Mouse (Mus musculus) urinary bladder, postnatal 4 days (tissue): ENCODE measurements around the gene Rab3gap2.

Experiments
- DNase-seq, 2 experiments: peaks; one replicate each; pipeline ENCODE4 v3.0.0; 2021 to 2022; ENCODE audit warnings: low spot score in 2 of 2

The Rab3gap2 gene

GRCm38 (mm10) chr1:185226889-185227288, 23.0 kb downstream of the Rab3gap2 start:
- no peak for DNase-seq

- no peak for DNase-seq
Measured at GRCm38 (mm10) chr1:185227766-185228165, 23.8 kb downstream of the Rab3gap2 start.

- DNase-seq: no peak
Measured at GRCm38 (mm10) chr1:185229406-185230201, 25.7 kb downstream of the Rab3gap2 start.

GRCm38 (mm10) chr1:185235837-185236236, 31.9 kb downstream of the Rab3gap2 start:
- no peak for DNase-seq

GRCm38 (mm10) chr1:185236530-185236929, 32.6 kb downstream of the Rab3gap2 start:
- DNase-seq: no peak

GRCm38 (mm10) chr1:185243013-185243412, 39.1 kb downstream of the Rab3gap2 start:
- peak in 1 of 2 experiments; percentile 8 for DNase-seq

- peak in 1 of 2 experiments; percentile 7 for DNase-seq
Measured at GRCm38 (mm10) chr1:185245456-185245855, 41.5 kb downstream of the Rab3gap2 start.

GRCm38 (mm10) chr1:185247429-185248085, 43.6 kb downstream of the Rab3gap2 start:
- peak in 1 of 2 experiments; percentile 16 for DNase-seq

- DNase-seq: peak in 1 of 2 experiments; percentile 3
Measured at GRCm38 (mm10) chr1:185248728-185249127, 44.8 kb downstream of the Rab3gap2 start.

- no peak for DNase-seq
Measured at GRCm38 (mm10) chr1:185252351-185252750, 48.4 kb downstream of the Rab3gap2 start.

GRCm38 (mm10) chr1:185253140-185253892, 49.4 kb downstream of the Rab3gap2 start:
- DNase-seq: no peak

GRCm38 (mm10) chr1:185255336-185255735, 51.4 kb downstream of the Rab3gap2 start:
- DNase-seq: peak in 1 of 2 experiments; percentile 9

- DNase-seq: peak in 1 of 2 experiments; percentile 17
Measured at GRCm38 (mm10) chr1:185256753-185257152, 52.8 kb downstream of the Rab3gap2 start.

GRCm38 (mm10) chr1:185262565-185262964, 58.6 kb downstream of the Rab3gap2 start:
- no peak for DNase-seq

GRCm38 (mm10) chr1:185268675-185269074, 64.8 kb downstream of the Rab3gap2 start:
- DNase-seq: no peak

- DNase-seq: no peak
Measured at GRCm38 (mm10) chr1:185270403-185271097, 66.6 kb downstream of the Rab3gap2 start.

GRCm38 (mm10) chr1:185271373-185271772, 67.5 kb downstream of the Rab3gap2 start:
- DNase-seq: no peak

GRCm38 (mm10) chr1:185274819-185275545, 71.1 kb downstream of the Rab3gap2 start:
- no peak for DNase-seq

- DNase-seq: no peak
Measured at GRCm38 (mm10) chr1:185275976-185276375, 72.1 kb downstream of the Rab3gap2 start.

- DNase-seq: no peak
Measured at GRCm38 (mm10) chr1:185277022-185277421, 73.1 kb downstream of the Rab3gap2 start.

- DNase-seq: no peak
Measured at GRCm38 (mm10) chr1:185279288-185279687, 75.4 kb downstream of the Rab3gap2 start.
